Mouse (Mus musculus) monocyte, adult 2 months (primary cell): ENCODE measurements at regions not wholly inside any gene's neighbourhood (a gene's known extent, or its start where the extent isn't known, plus 50 kb on each side); places are given as distances from the start of the nearest gene placed in this dataset.

Source experiments
- DNase-seq, 2 experiments: peaks; one replicate each; pipeline ENCODE4 v3.0.0; 2022; ENCODE audit warnings: low spot score in 2 of 2, low read depth in 1 of 2

DNA sequence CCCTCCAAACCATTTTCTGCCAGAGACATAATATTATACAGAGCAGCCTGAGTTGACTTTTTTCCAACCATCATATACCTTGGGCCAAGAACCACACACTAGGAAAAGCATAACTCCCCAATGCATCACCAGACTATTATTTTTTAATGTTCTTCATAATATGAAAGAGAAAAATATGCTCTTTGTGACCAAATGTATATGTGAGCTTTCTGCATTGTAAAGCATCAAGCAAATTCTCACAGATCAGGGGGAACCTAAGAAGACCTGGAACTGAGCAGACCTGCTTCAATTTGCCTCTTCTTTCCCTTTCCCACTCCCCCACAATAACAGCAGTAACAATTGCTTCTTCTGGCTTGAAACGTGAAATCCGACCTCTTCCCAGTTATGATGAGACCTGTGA lies 407.6 kb downstream of the Atp6ap1l start:
- DNase-seq = no peak

GRCm38 (mm10) chr13:90493696-90494095 lies 404.3 kb upstream of the Xrcc4 start:
- no peak for DNase-seq

DNA sequence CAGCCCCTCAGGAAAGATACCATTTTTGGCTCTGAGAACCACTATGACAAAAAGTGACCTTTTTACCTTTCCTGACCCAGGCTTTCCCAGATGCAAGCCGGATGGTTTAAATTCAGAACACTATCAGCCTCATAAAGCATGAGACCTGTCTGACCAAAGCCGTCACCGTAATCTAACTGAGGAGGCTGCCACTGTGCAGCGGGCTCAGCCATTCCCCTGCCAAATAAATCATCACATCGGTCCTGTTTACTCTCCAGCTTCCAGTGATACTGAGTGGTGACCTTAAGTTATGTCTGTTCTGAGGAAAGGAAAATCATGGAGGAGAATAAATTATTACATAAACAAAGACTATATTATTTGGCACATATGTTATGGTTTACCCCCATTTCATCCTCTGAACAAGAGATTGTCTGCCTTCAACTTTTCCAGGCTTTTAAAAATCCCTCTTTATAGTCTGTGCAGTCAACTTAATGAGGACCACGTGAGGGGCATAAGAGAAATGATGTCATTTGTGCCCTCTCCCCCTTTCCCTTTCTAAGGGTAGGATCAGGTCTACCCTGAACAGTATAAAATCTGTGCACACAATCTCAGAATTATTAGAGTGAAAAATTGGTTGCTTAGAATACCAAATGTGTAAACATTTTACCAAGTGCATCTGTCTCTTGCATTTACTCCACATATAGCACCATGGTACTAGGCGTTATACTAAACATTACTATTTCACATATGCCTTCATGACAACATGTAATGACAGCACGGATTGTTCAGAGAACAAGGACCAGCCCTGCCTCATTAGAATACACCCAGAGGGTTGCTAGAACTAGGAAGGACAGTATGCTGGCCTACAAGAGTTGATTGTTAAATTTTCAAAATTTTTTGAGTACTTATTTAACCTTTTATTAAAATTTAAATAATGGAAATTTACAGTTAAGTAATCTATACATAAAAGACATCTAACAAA lies 401.9 kb upstream of the Xrcc4 start:
- no peak for DNase-seq

GRCm38 (mm10) chr13:90480484-90480883 lies 391.1 kb upstream of the Xrcc4 start:
- DNase-seq = no peak

DNA sequence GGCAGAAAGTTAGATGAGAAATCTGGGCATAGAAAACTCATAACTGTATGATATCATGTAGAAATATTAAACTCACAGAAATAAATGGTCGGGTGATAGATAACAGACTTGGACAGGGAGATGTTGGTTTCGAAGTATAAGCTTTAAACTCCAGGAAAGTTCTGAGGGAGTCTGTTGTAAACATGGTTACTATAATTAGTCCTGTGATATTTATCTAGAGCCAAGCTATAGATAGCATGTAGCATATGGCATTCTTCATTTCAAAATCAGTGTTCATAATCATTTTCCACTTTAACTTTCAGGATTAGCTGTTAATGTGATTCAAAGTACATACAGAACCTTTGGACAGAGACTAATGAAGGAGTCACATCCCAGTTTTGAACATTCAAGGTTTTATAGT lies 387.5 kb upstream of the Xrcc4 start:
- no peak for DNase-seq

DNA sequence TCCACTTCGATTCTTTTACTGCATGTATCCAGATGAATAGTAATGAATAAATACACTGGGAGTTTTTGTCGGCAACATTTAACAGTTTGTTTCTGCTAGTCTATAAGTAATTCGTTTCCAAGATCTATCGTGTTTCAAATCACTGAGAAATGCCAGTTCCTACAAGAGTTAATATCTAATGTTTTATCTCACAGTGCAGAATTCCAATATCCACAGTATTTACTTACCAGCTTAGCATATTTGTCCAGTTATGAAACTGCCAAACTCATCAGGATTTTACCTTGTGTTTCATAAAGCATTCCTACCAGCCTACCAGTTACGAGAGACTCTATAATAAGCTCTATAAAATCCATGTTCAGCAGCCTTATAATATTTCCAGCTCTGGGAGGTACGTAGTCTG lies 385.1 kb upstream of the Xrcc4 start:
- no peak for DNase-seq

- no peak for DNase-seq
Observed at GRCm38 (mm10) chr13:90474053-90474452, 384.6 kb upstream of the Xrcc4 start.

DNA sequence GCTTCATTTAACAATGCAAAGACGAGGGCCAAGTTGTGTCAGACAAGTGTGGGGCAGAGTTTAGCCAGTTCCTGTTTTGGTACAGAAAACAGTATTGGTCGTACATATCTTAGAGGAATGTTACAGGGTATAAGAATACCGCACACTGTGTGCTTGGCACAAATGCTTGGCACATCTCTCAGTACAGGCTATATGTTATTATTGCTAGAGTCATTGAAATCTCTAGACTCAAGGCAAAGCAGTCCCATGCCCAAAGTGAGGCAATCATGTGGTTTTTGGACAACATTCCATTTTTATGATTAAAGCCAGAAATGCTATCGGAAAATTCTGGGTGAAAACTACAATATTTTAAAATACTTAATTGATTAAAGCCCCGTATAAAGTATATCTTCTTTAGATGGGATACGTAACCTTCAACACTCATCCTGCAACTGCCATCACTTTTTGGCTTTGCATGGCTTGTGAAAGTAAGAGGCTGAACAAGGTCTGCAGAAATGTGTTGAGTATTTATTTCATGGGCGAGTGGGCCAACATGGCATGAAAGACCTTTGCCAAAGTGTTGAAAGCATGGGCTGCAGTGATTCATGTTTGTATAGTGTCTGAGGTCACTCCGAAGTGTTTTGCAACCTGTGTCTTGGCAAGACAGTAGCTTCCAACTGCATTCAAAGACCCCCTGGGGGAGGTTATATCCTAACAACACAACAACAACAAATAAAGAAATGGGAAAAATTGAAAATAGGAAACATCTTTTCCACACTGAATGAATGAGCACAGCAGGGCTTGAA lies 383.8 kb upstream of the Xrcc4 start:
- no peak for DNase-seq

GRCm38 (mm10) chr13:90466096-90466495 lies 376.7 kb upstream of the Xrcc4 start:
- DNase-seq = no peak

GRCm38 (mm10) chr13:90464051-90464450 lies 374.6 kb upstream of the Xrcc4 start:
- DNase-seq = no peak

DNA sequence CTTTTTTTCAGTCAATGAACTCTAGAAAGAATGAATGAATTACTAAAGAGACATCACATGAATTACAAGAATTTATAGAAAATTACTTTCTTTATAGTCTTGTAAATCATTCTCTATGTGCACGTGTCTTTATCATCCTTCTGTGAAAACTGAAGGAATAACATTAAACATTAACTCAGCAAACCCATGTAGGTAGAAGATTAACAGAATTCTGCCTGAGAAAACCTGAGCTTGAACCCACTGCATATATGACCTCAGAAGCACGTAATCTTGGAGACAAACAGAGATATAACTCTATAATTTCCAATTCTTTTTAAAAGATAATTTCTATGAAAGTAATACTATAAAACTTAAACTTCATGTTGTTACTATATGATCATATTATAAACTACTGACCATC lies 374.0 kb upstream of the Xrcc4 start:
- DNase-seq = no peak

GRCm38 (mm10) chr13:90454631-90455030 lies 365.2 kb upstream of the Xrcc4 start:
- no peak for DNase-seq

DNA sequence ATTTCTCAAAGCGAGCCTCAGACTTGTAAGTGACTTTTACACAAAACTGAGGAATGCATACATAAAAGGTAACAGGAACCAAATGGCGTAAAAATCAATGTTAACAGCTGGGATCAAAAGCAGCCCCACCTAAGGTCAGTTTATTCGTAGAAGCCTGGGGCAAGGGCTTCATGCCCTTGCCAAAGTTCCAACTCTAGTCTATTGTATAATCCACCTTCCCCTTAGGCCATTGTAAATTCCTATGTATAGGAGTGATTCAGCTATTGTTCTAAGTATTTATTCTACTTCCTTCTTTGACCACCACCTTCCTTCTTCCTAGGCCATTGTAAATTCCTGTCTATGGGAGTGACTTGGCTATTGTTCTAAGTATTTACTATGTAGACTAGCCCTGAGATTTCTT lies 337.5 kb upstream of the Xrcc4 start:
- no peak for DNase-seq

DNA sequence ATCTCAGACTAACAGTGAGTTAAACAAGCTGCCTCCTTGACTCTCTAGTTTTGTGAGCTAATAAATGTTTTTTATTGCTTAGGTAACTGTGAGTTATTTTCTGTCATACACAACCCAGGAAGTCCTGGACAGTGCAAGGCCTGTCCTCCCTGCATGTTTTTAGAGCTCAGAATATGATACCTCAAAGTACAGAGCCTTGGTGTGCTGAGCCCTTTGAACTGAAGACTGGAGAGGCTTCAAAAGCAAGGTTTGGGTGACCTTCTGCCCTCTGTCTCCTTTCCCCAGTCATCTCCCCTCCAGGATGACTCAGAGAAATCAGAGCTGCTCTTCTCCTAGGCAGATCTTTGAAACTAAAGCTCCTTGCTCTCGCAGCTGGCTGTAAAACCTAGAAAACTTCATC lies 336.0 kb upstream of the Xrcc4 start:
- DNase-seq = no peak

GRCm38 (mm10) chr13:90424541-90424940 lies 335.1 kb upstream of the Xrcc4 start:
- no peak for DNase-seq

DNA sequence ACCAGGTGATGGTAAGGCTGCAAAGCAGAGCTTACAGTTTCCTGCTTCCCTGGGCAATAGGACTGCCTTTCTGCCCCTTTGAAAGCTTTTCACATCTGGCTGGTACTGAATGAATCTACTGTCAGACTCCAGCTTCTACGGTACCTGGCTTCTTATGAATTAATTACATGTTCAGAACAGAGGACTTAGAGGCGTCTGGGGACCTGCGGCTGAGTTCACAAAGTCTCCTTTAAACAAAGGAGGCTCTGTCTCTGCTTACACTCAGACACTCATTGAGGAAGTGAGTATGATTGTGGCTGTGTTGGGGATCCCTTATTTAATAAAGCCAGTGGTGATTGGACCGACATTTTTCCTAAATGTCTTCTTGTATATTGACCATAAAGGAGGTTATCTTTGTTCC lies 331.6 kb upstream of the Xrcc4 start:
- DNase-seq = no peak

DNA sequence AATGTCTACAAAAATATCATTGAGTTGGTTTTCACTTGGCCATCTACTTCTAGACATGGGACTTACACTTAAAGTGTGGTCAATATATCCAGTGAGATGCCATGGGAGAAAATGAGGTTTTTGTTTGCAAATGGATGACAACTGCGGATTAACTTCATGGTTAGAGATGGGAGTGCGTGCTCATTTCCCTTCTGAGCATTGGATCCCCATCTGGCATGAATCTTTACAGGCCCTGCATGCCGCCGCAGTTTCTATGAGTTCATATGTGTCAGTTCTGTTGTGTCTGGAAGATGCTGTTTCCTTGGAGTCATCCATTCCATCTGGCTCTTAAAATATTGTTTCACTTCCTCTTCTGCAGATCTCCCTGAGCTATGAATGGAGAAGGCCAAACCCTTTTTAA lies 315.0 kb upstream of the Xrcc4 start:
- no peak for DNase-seq

- no peak for DNase-seq
Observed at GRCm38 (mm10) chr13:90402061-90402460, 312.7 kb upstream of the Xrcc4 start.

DNA sequence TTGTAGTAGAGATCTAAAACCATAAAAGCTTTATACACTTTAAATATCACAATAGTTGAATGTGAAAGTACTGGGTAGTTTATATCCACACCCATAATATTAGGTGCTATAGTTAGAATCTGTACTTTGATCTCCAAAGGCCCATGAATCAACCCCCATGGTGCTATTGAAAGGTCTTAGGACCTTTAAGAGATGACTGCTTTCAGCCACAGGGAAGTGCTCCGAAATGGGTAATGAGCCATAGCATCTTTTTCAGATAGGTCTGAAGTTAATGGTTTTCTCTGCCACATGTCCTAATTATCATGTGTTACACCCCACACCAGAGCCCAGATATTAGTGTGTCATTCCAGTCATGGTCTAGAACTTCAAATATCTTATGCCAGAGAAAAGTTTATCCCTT lies 312.1 kb upstream of the Xrcc4 start:
- no peak for DNase-seq

DNA sequence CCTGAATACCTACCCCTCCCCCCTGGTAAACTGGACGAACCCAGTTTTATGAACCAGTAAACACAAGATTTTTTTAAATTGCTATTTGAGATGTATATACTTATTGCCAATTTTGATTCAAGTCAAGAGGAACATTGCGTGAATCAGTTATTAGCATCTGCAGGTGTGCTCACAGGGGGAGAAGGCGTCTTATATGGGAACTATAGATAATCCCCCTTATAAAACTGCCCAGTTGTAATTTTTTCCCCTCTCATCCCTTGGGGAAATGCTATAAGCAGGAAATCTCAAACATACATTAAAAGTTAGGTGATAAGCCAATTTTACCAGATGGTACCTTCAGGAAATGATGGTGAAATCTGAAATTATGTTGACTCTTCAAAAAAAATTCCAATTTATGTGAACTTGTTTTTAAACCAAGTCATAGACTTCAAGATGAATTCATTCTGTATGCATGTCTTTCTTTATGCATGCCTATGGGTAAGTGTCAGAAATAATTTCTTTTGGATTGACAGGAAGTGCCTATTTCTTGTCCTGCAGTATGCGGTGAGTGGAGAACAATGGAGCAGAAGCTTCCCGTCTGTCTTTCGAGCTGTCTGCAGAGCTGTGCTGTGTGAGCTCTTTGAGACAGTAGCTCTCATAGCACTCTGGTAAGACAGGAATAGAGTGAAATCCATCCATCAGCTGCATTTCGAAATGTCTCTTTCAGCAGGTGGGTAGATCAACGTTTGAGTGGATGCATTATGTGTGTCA lies 306.0 kb upstream of the Xrcc4 start:
- no peak for DNase-seq

GRCm38 (mm10) chr13:90394815-90395241 lies 305.4 kb upstream of the Xrcc4 start:
- DNase-seq = no peak

DNA sequence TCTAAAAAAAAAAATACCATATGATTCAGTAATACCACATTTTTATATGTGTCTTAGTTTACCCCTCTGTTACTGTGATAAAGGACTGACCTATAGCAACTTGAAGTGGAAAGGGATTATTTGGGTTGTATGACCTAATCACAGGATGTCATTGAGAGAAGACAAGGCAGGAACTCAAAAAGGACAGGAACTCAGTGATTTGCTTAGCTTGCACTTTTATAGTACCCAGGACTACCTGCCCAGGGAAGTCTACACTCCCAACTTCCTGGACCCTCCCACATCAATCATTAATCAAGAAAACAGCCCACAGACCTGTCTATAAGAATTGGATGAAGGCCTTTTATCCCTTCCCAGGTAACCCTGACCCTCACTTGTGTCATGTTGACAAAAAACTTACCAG lies 303.0 kb upstream of the Xrcc4 start:
- DNase-seq = no peak
